Mouse (Mus musculus) brain, embryonic 14.5 days (tissue): ENCODE results near the gene Tmem178.

ENCODE experiments used
- CTCF ChIP-seq: fragments of 200-500 bp; IDR thresholded peaks from 2 replicates; pipeline ENCODE4 v1.5.1; 2012; ENCODE audit warnings: inconsistent platforms, mild to moderate bottlenecking, moderate library complexity, borderline replicate concordance; ENCODE audit not compliant: insufficient read depth, insufficient read length; ENCODE audit errors: extremely low read depth
- POLR2A ChIP-seq: fragments of 200-500 bp; IDR thresholded peaks from 2 replicates; pipeline ENCODE4 v1.6.1; 2012; ENCODE audit warnings: mild to moderate bottlenecking, inconsistent platforms, borderline replicate concordance; ENCODE audit not compliant: poor library complexity, insufficient read depth, insufficient read length, severe bottlenecking; ENCODE audit errors: extremely low read depth

GRCm38 (mm10) chr17:80980096-80980495 is 35.7 kb downstream of the Tmem178 start:
- no peak for TF ChIP-seq POLR2A
- no peak for TF ChIP-seq CTCF
